Mouse (Mus musculus): ENCODE results near the gene Trpm5.

The Trpm5 gene

DNA sequence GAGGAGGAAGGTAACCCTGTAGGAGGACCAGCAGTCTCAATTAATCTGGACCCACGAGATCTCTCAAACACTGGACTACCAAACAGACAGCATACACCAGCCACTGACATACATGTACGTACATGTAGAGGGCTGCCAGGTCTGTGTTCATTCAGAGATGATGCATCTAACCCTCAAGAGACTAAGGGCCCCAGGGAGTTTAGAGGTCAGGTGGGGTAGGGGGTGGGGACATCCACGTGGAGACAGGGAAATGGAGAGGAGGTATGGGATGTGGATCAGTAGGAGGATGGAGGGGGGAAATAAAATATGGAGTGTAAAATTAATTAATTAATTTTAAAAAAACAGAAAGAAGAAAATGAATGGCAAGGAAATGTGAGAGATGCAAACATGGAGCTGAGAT is 57.7 kb downstream of the Trpm5 start:
- DNase-seq: no peak

DNA sequence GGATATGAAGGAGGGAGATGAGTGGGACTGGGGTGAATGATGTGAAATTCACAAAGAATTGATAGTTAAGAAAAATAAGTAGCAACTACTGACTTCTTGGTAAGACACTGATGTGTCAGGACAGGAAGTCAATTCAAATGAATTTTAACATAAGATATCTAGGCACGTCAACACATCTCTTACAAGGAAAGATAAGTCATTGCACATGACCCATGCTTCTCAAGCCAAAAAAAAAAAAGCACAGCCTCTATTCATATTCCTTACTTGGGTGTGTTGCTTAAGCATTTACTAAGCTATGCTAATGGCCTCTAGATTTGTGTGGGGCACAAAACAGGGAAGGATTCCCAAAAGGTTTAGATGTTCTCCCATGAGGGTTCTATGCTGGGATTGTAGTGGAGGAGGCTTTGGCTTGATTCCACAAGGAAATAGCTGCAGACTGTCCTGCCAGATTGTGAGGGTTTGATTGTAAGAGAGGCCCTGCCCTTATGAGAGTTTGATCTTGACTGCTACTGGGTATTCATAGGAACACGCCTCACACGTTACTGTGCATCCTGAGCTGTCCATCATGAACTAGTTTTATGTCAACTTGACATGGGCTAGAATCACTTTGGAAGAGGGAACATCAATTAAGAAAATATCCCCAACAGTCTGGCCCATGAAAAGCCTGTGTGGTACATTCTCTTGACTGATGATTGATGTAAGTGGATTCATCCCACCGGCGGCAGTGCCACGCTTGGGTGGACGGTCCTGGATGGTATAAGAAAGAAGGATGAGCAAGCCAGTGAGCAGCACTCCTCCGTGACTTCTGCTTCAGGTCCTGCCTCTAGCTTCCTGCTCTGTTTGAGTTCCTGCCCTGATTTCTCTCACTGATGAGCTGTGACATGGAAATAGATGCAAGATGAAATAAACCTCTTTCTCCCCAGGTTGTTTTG is 59.7 kb downstream of the Trpm5 start:
- DNase-seq: no peak

DNA sequence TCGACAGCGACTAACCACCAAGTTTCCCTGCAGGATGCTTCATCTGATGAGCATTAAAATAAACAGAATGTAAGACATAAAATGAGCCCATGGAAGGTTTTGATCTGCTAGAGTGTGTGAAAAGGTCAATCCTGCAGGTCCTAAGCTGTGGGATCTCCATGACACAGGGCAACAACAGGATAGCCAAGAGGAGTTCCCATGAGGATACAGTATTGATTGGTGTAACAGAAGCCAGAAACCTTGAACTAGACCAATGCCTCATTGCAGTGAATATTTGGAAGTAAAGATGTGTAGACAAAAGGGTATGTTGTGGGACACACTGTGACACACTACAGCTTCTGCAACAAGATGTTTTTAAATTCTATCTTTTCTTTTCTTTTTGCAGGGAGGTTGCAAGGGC is 60.3 kb downstream of the Trpm5 start:
- no peak for DNase-seq

DNA sequence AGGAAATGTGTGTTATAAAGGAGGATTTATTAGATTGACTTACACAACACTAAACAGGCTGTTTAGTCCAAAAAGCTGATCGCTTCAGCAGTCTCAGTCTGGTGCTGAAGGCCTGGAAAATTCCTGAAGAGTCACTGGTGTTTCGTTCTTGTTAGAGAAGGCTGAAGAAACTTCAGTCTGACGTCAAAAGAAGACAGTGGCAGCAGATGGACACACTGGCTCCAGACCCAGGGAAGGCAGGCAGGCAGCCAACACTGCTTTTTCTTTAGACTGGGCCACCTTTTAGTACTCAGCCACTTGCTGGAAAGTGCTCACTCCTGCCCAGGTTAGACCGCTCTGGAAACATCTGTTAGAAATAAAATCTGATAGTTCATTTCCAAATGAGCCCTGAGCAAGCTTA is 60.9 kb downstream of the Trpm5 start:
- DNase-seq: no peak

DNA sequence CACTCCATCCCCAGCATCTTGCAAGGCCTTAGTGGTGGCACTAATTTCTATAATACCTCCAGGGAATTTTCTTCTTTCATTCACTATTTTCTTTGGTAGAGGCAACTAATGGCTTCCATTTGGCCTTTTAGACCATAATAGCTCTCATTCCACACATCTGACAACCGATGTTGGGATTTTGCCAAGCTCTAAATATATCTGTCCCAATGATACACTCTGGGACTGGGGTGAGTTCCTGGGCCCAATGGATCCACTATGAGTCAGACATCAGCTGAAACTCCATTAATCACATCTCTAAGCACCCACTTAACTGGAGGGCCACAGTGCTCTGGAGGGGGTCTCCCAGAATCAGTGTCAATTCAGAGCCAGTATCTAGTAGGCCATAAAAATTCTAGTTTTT is 62.6 kb downstream of the Trpm5 start:
- DNase-seq: no peak

DNA sequence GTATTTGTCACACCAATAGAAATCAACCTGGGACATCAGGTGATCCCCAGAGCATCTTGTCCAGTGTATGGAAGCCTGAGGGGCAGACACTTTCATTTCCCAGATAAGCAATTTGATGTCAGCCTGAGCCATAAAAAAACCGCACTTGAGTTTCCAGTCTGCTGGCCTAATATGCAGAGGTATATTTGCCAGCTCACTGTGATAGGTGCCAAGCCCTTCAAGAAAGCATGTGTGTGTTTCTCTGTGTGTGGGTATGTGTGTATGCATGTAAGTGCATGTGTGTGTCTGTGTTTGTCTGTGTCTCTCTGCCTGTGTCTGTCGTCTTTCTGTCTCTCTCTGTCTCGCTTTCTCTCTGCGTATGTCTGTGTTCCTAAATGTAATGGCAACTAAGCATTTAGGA is 67.2 kb downstream of the Trpm5 start:
- DNase-seq: no peak

DNA sequence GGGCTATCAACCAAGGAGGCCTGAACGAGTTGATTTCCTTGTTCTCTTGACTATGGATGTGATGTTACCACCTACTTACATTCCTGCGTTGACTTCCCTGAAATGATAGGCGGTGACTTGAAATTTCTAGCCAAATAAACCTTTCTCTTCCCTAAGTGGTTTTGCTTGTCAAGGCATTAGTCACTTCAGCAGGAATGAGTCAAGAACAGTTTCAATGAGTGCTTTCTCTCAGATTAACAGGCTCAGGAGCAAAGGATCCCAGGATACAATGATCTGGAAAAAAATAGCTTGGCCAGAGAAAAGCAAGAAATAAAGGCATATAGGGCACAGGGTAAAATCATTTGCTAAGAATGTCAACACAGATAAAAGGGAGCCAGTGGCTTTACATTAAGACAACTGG is 68.9 kb downstream of the Trpm5 start:
- no peak for DNase-seq

DNA sequence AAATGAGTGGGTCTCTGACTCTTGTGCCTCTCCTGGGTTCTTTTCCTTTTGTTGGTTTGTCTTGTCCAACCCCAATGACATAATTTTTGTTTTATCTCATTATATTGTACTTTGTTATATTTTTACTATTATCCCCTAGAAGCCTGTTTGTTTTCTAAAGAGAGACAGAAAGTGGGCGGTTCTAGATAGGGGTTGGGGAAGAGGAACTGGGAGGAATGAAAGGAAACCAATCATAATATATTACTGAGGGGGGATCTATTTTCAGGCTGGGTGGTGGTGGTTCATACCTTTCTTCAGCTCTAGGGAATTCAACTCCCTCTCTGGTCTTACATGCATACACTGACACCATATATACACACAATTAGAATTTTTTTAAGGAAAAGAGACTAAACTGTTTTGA is 70.1 kb downstream of the Trpm5 start:
- no peak for DNase-seq

DNA sequence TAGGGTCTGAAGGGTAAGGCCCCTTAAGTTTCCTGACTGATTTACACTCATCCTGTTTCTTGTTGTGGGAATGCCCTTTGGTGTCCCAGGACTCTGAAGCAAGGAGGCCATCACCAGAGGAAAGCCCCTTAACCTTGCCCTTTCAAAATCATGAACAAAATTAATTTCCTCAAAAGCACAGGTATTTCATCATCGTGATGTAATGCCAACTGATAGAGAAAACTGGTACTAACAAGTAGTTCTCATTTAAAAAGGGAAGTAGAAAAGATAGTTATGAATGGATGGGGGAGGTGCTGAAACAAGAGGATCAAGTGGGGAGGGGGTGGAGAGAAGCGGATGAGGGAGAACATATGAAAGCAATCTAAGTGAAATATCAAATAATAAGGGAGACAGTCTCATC is 70.9 kb downstream of the Trpm5 start:
- no peak for DNase-seq

DNA sequence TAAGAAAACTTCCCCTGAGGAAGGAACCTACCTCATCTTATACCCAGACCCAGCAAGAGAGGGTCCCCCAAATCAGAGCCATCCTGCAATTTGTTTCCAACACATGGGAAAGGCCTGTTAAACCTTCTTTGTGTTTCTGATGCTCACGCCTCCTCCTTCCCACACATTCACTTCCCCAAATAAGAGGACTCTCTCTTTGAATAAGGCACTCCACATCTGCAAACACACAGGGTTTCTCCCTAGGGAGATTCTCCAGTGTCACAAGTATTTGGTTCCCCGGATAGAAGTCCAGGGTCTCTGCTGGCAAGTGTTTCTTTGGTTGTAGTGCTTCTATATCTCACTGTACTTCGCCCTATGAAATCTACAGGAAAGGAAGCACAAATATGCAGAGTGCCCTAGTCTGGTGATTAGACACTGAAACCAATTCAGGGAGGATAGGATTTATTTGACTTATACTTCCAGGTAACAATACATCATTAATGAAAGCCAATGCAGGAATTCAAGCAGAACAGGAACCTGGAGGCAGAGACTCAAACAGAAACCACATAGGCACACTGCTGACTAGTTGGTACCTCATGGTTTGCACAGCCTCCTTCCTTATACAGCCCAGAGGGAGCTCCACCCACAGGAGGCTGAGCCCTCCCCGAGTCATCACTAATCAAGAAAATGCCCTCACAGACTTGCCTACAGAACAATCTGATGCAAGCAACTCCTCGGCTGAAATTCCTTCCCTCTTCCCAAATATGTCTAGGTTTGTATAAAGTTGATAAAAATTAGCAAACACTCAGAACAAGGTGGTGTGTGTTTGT is 72.9 kb downstream of the Trpm5 start:
- DNase-seq: no peak

DNA sequence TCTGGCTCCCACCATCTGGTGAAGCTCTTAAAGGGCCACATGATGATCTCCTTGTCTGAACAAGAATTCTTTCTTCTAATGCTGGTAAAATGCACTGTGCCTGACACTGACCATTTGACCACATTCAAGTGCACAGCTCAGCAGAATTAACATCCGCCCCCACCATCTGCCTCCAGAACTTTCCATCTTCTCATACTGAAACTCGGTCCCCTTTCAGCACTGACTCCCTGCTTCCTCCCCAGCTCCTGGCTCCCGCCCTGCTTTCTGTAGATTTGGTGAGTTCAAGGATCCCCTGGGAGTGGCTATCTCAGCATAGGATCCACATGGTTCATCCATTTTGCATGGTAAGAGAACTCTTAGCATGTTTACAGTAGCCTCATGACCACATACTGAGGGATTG is 73.7 kb downstream of the Trpm5 start:
- no peak for DNase-seq

DNA sequence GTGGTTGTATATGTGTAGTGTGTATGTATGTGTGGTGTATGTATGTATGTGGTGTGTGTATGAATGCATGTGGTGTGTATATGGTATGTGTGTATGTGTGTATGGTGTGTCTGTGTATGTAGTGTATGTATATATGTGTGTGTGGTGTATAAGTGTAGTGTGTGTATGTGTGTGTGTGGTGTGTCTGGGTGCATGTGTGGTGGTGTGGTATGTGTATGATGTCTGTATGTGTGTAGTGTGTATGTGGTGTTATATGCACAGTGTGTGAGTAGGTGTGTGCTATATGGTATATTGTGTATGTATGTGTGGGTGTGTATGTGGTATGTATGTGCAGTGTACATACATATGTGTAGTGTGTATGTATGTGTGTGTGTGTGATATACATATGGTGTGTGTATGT is 74.4 kb downstream of the Trpm5 start:
- DNase-seq: no peak

Measured in thymus, postnatal 4 days (tissue).